Mouse (Mus musculus) CH12.LX (cell line): Measurements from ENCODE around the gene Zfp593. TPM values are rescaled to one million over a fixed set of nuclear protein-coding genes. Genes with fewer than 3 reads are reported as not detected.

Experiments
- DNase-seq: peaks from one replicate; pipeline ENCODE4 v3.0.0-alpha.2; 2013; ENCODE audit errors: extremely low read depth
- H3K27ac ChIP-seq: 2 replicates; pipeline ENCODE4 v1.5.1; 2012; ENCODE audit warnings: low read depth, mild to moderate bottlenecking, control low read depth, moderate library complexity; ENCODE audit not compliant: insufficient read depth
- H3K27me3 ChIP-seq: replicated peaks from 2 replicates; pipeline ENCODE3; 2012; ENCODE audit warnings: inconsistent platforms
- H3K36me3 ChIP-seq, 2 experiments: replicated peaks in 1 of 2; 2 replicates each; pipeline versions ENCODE3 to v1.6.1; 2012; ENCODE audit warnings: inconsistent platforms in 1 of 2, low read length in 1 of 2, mild to moderate bottlenecking in 1 of 2, mixed read lengths in 1 of 2, moderate library complexity in 1 of 2; ENCODE audit not compliant: control insufficient read depth in 1 of 2, insufficient read depth in 1 of 2
- H3K4me1 ChIP-seq, 2 experiments: 2 replicates each; pipeline ENCODE4 v1.6.1; 2012; ENCODE audit warnings: inconsistent platforms in 1 of 2, moderate library complexity in 1 of 2; ENCODE audit not compliant: insufficient read depth in 2 of 2, control insufficient read depth in 1 of 2
- H3K4me2 ChIP-seq: 2 replicates; pipeline ENCODE4 v1.6.1; 2012; ENCODE audit warnings: low read depth, mild to moderate bottlenecking, control low read depth; ENCODE audit not compliant: poor library complexity, insufficient read depth, severe bottlenecking
- H3K4me3 ChIP-seq, 3 experiments: fragments of 150-350 bp in 1 of 3; sonication (generic) in 1 of 3; replicated peaks in 1 of 3; 2 replicates each; pipeline versions ENCODE3 to v1.5.1; 2011 to 2012; ENCODE audit warnings: low read depth in 2 of 3, low read length in 2 of 3, mild to moderate bottlenecking in 2 of 3, moderate library complexity in 2 of 3, control low read depth in 1 of 3, improper control_type of control experiment in 1 of 3, inconsistent platforms in 1 of 3, mixed read lengths in 1 of 3; ENCODE audit not compliant: poor library complexity in 1 of 3
- H3K79me2 ChIP-seq: replicated peaks from 2 replicates; pipeline ENCODE4 v1.6.1; 2012; ENCODE audit warnings: mild to moderate bottlenecking, moderate library complexity; ENCODE audit not compliant: control insufficient read depth, poor library complexity, insufficient read depth, severe bottlenecking; ENCODE audit errors: extremely low read depth
- H3K9ac ChIP-seq: 2 replicates; pipeline ENCODE4 v1.6.1; 2012; ENCODE audit warnings: low read depth, mild to moderate bottlenecking, control low read depth, moderate library complexity; ENCODE audit not compliant: insufficient read depth
- H3K9me3 ChIP-seq: replicated peaks from 2 replicates; pipeline ENCODE3; 2012; ENCODE audit warnings: low read length, inconsistent platforms, mixed read lengths
- BHLHE40 ChIP-seq: IDR thresholded peaks from 2 replicates; pipeline ENCODE4 v1.6.1; 2011; ENCODE audit warnings: mild to moderate bottlenecking, low read depth, low read length, improper control_type of control experiment
- CHD1 ChIP-seq: IDR thresholded peaks from 2 replicates; pipeline ENCODE4 v1.6.1; 2012; ENCODE audit warnings: low read depth, low read length, improper control_type of control experiment, inconsistent platforms
- CHD2 ChIP-seq: IDR thresholded peaks from 2 replicates; pipeline ENCODE4 v1.6.1; 2011; ENCODE audit warnings: low read length, improper control_type of control experiment
- CTCF ChIP-seq, 2 experiments: IDR thresholded peaks in 1 of 2; conservative IDR thresholded peaks in 1 of 2; 2 replicates each; pipeline ENCODE4 v1.5.1; 2011 to 2012; ENCODE audit warnings: low read depth in 2 of 2, low read length in 2 of 2, improper control_type of control experiment in 1 of 2, inconsistent platforms in 1 of 2, mild to moderate bottlenecking in 1 of 2, moderate library complexity in 1 of 2
- ELF1 ChIP-seq: IDR thresholded peaks from 2 replicates; pipeline ENCODE4 v1.6.1; 2014; ENCODE audit warnings: low read depth, mild to moderate bottlenecking, inconsistent platforms, low read length, improper control_type of control experiment
- EP300 ChIP-seq: IDR thresholded peaks from 2 replicates; pipeline ENCODE4 v1.6.1; 2011; ENCODE audit warnings: low read length, improper control_type of control experiment
- ETS1 ChIP-seq: conservative IDR thresholded peaks from 2 replicates; pipeline ENCODE4 v1.6.1; 2012; ENCODE audit warnings: low read depth, mild to moderate bottlenecking, inconsistent platforms, low read length, improper control_type of control experiment, moderate library complexity
- GABPA ChIP-seq: IDR thresholded peaks from 2 replicates; pipeline ENCODE4 v1.6.1; 2012; ENCODE audit warnings: low read depth, low read length, improper control_type of control experiment, inconsistent platforms; ENCODE audit not compliant: insufficient replicate concordance
- IRF4 ChIP-seq: IDR thresholded peaks from 2 replicates; pipeline ENCODE4 v1.6.1; 2014; ENCODE audit warnings: low read depth, mild to moderate bottlenecking, inconsistent platforms, low read length, improper control_type of control experiment
- KAT2A ChIP-seq: IDR thresholded peaks from 2 replicates; pipeline ENCODE4 v1.6.1; 2012; ENCODE audit warnings: low read length, improper control_type of control experiment, inconsistent platforms; ENCODE audit not compliant: insufficient replicate concordance
- MAZ ChIP-seq: IDR thresholded peaks from 2 replicates; pipeline ENCODE4 v1.6.1; 2012; ENCODE audit warnings: low read depth, mild to moderate bottlenecking, inconsistent platforms, low read length, improper control_type of control experiment, moderate library complexity
- MXI1 ChIP-seq: IDR thresholded peaks from 2 replicates; pipeline ENCODE4 v1.6.1; 2011; ENCODE audit warnings: mild to moderate bottlenecking, low read depth, low read length, improper control_type of control experiment
- MYC ChIP-seq: IDR thresholded peaks from 2 replicates; pipeline ENCODE4 v1.6.1; 2011; ENCODE audit warnings: low read depth, mild to moderate bottlenecking, improper control_type of control experiment, low read length
- PAX5 ChIP-seq: IDR thresholded peaks from 2 replicates; pipeline ENCODE4 v1.6.1; 2012; ENCODE audit warnings: low read length, inconsistent platforms, mixed read lengths
- POLR2AphosphoS2 ChIP-seq: IDR thresholded peaks from 2 replicates; pipeline ENCODE4 v1.6.1; 2011; ENCODE audit warnings: low read depth, low read length, improper control_type of control experiment
- RCOR1 ChIP-seq: conservative IDR thresholded peaks from 2 replicates; pipeline ENCODE4 v1.6.1; 2012; ENCODE audit warnings: low read depth, mild to moderate bottlenecking, inconsistent platforms, low read length, improper control_type of control experiment
- SIN3A ChIP-seq: IDR thresholded peaks from 2 replicates; pipeline ENCODE4 v1.6.1; 2012; ENCODE audit warnings: low read length, improper control_type of control experiment, inconsistent platforms
- TCF12 ChIP-seq: IDR thresholded peaks from 2 replicates; pipeline ENCODE4 v1.6.1; 2014; ENCODE audit warnings: low read depth, mild to moderate bottlenecking, inconsistent platforms, low read length, improper control_type of control experiment
- UBTF ChIP-seq: IDR thresholded peaks from 2 replicates; pipeline ENCODE4 v1.6.1; 2012; ENCODE audit warnings: low read depth, mild to moderate bottlenecking, inconsistent platforms, low read length, improper control_type of control experiment, moderate library complexity
- USF1 ChIP-seq: IDR thresholded peaks from 2 replicates; pipeline ENCODE4 v1.6.1; 2014; ENCODE audit warnings: low read depth, mild to moderate bottlenecking, inconsistent platforms, low read length, improper control_type of control experiment
- ZC3H11A ChIP-seq: IDR thresholded peaks from 2 replicates; pipeline ENCODE4 v1.6.1; 2012; ENCODE audit warnings: low read depth, mild to moderate bottlenecking, inconsistent platforms, low read length, improper control_type of control experiment
- ZKSCAN1 ChIP-seq: IDR thresholded peaks from 2 replicates; pipeline ENCODE4 v1.6.1; 2012; ENCODE audit warnings: low read depth, inconsistent platforms, low read length, improper control_type of control experiment, borderline replicate concordance
- ZMIZ1 ChIP-seq: IDR thresholded peaks from 2 replicates; pipeline ENCODE4 v1.6.1; 2012; ENCODE audit warnings: low read depth, mild to moderate bottlenecking, inconsistent platforms, low read length, improper control_type of control experiment
- dilution Hi-C: fragments of 300-500 bp; cut with MboI; formaldehyde crosslinking; loops from 2 replicates; pipeline ENCODE4 v1.14.3; 2020; ENCODE audit warnings: low sequenced_read_pairs; ENCODE audit not compliant: extremely low pct_unique_long_range_greater_than_20kb, extremely low pct_ligation_motif_present
- in situ Hi-C: fragments of 300-500 bp; cut with MboI; formaldehyde crosslinking; loops from 3 replicates; pipeline ENCODE4 v1.14.3; 2019; ENCODE audit warnings: low sequenced_read_pairs, low pct_ligation_motif_present, low pct_unique_long_range_greater_than_20kb, mixed read lengths
- polyA plus RNA-seq: library from polyadenylated mRNA; unstranded; fragments of >175 nt; gene quantifications from 2 replicates; pipeline ENCODE4 v1.2.1, GENCODE M21; 2012; ENCODE audit warnings: low read depth; ENCODE audit not compliant: insufficient read length
- total RNA-seq, 2 experiments: library from RNA; depleted of rRNA; stranded (reverse); fragments of 300-350 nt in 1 of 2; fragments of >200 nt in 1 of 2; gene quantifications; 2 replicates each; pipeline ENCODE4 v1.2.3; 2012 to 2014

Zfp593 gene
- total and polyA plus RNA-seq, 3 experiments: 28.9 to 34.7 (median 29.1) TPM

DNA sequence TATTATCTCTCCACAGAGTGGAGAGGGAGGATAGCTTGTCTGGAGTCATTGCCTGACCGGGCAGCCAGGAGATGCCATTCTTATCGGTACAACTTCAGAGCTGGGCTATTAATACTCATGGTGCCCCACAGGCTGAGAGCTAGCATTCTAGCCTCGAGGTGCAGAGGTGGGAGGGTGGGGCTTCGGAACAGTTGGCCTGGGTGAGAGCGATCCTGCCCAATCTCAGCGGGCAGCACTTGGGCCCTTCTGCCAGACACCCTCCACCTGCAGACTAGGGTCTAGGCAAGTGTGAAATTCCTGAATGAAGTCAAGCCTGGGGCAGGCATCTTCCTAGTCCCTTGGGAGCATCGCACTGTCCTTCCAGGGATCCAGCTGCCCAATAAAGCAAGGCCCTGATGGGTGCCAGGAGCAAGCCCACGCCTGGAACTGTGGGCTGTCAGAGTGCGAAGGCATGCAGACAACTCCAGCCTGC lies 48.3 kb upstream of the Zfp593 start:
- Histone ChIP-seq H3K27ac (no peak overlapping the region), H3K4me2 (no peak overlapping the region), H3K4me1 (peaks cover 0 to 2% of the 10 kb centered on the region in 2 experiments; a peak in 2 of 4 replicates), H3K27me3 (peaks cover 10% of the 10 kb centered on the region), H3K36me3 (no peaks in the 10 kb centered on the region), H3K9ac (no peak overlapping the region), H3K79me2 (no peaks in the 10 kb centered on the region), H3K9me3 (peaks cover 3% of the 10 kb centered on the region), H3K4me3 (no peak overlapping the region)
- in situ Hi-C loops: no loop called here
- TF ChIP-seq SIN3A: no peak
- no peak for TF ChIP-seq MYC
- TF ChIP-seq MXI1: no peak
- TF ChIP-seq CTCF (conservative IDR thresholded peaks at IDR 0.05 in 1 of 2, IDR thresholded peaks at IDR 0.05 in 1 of 2; ENCODE audit: low read depth in 2 of 2, low read length in 2 of 2): no peak
- no peak for TF ChIP-seq POLR2AphosphoS2
- TF ChIP-seq ETS1: no peak
- TF ChIP-seq TCF12: no peak
- TF ChIP-seq EP300: no peak
- TF ChIP-seq KAT2A: no peak
- no peak for TF ChIP-seq USF1
- no peak for TF ChIP-seq MAZ
- TF ChIP-seq BHLHE40: no peak
- no peak for TF ChIP-seq CHD2
- no peak for TF ChIP-seq UBTF
- TF ChIP-seq ZC3H11A: no peak
- TF ChIP-seq ZKSCAN1: no peak
- no peak for TF ChIP-seq GABPA
- TF ChIP-seq RCOR1: no peak
- no peak for TF ChIP-seq PAX5
- TF ChIP-seq CHD1: no peak
- DNase-seq: no peak
- dilution Hi-C loops: no loop called here

DNA sequence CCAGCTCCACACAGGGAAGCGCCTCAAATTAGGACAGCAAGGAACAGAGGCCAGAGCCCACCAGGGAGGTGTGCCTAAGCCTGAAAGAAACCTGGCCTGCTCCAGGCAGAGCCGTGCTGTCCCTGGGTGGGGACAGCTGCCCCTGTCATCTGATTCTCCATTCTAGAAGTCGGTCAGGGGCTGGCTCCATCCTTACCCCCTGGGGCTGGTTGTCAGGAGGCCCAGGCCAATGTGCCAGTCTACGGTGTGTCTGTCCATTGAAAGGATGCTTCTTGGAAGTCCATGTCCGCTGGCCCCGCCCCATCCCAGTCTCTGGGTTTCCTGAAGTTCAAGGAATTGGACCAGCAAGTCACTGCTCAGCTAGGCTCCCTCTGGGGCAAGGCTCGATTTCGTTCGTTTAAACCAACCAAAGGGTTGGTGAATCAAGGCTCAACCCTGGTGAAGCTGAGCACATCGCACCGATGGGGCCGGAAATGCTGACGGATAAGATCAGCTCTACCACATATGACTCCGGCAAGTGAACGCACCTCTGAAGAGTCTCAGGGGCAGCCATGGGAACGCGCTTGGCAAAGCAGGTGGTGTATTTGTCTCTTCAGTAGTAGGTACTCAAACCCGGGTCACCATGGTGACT lies 47.8 kb upstream of the Zfp593 start:
- Histone ChIP-seq H3K36me3 (no peaks in the 10 kb centered on the region), H3K4me3 (no peak overlapping the region), H3K79me2 (no peaks in the 10 kb centered on the region), H3K4me1 (peaks cover 0 to 8% of the 10 kb centered on the region in 2 experiments; a peak in 2 of 4 replicates), H3K4me2 (no peak overlapping the region), H3K9ac (no peak overlapping the region), H3K27ac (no peak overlapping the region), H3K27me3 (peaks cover 10% of the 10 kb centered on the region), H3K9me3 (peaks cover 3% of the 10 kb centered on the region)
- dilution Hi-C loops: no loop called here
- in situ Hi-C loops: no loop called here
- TF ChIP-seq BHLHE40 (no peak), ZC3H11A (no peak), TCF12 (no peak), ELF1 (no peak), ETS1 (no peak), ZMIZ1 (no peak), IRF4 (no peak), CHD1 (no peak)
- no peak for DNase-seq
